Comparison of ENCODE assay signal across 20 mouse cellular contexts in genomic region chr14:37284391-37284790, GRCm38 (mm10).
DNase-seq lines count a peak whose midpoint lies in the region; ATAC-seq and TF ChIP-seq lines count a peak whose summit lies in the region.
"Had no signal": no experiment of that assay in that cellular context is flagged by ENCODE, and none has a peak within 500 bp of the region (broad histone marks: within the 10 kb centered on the region; RNA-seq: fewer than 3 reads in every experiment).

No protein-coding gene starts in this region.

- peak in 1 of 2 experiments; percentile 7 for DNase-seq in heart, adult 2 months
- DNase-seq in heart, postnatal 14 days, result no peak
- DNase-seq in liver, adult 2 months (ENCODE audit: extremely low read depth, low read depth, low spot score), result peak; percentile 12
- DNase-seq in liver, embryonic 11.5 days (ENCODE audit: low spot score), result no peak
- DNase-seq in lung, postnatal 25 days (ENCODE audit: low spot score), result peak; percentile 29
- no peak for DNase-seq in right cerebral cortex, postnatal 4 days
- DNase-seq: B cell, adult 2 months; cerebellum, adult 2 months; cerebellum, postnatal 36 days; thymus, postnatal 14 days had no signal

- H3K4me3 ChIP-seq in heart, adult 2 months, result no peak overlapping the region
- H3K4me3 ChIP-seq in liver, adult 2 months (ENCODE audit: insufficient read depth, low read depth, low read length), result no peak overlapping the region
- no peak overlapping the region for H3K4me3 ChIP-seq in liver, embryonic 11.5 days (ENCODE audit: low read depth, low read length)
- H3K4me3 ChIP-seq in kidney, embryonic 16.5 days (ENCODE audit: low read length), result no peak overlapping the region
- no peak overlapping the region for H3K4me3 ChIP-seq in intestine, embryonic 15.5 days (replicated peaks)
- H3K4me3 ChIP-seq: embryonic facial prominence, embryonic 12.5 days; erythroblast, embryonic 14.5 days; forebrain, embryonic 15.5 days; hindbrain, embryonic 13.5 days; limb, embryonic 13.5 days; liver, embryonic 15.5 days; midbrain, embryonic 13.5 days; neural tube, embryonic 13.5 days had no signal

- H3K27ac ChIP-seq in heart, adult 2 months, result peak overlapping the region; percentile 60
- peak overlapping the region; percentile 35; the same call in 1 of the 2 replicates for H3K27ac ChIP-seq in liver, adult 2 months (replicated peaks; ENCODE audit: insufficient read depth, low read depth, low read length)
- H3K27ac ChIP-seq in liver, embryonic 11.5 days (ENCODE audit: low read depth, low read length), result no peak overlapping the region
- H3K27ac ChIP-seq in kidney, embryonic 16.5 days (ENCODE audit: low read length), result no peak overlapping the region
- no peak overlapping the region for H3K27ac ChIP-seq in intestine, embryonic 15.5 days
- H3K27ac ChIP-seq: embryonic facial prominence, embryonic 12.5 days; forebrain, embryonic 15.5 days; hindbrain, embryonic 13.5 days; limb, embryonic 13.5 days; liver, embryonic 15.5 days; midbrain, embryonic 13.5 days; neural tube, embryonic 13.5 days had no signal

- no peak for TF ChIP-seq POLR2A in heart, adult 2 months (IDR thresholded peaks at IDR 0.05; ENCODE audit: insufficient read depth, low read depth, low read length)
- TF ChIP-seq POLR2A in liver, adult 2 months (IDR thresholded peaks at IDR 0.05; ENCODE audit: extremely low read depth, insufficient read depth, low read length), result no peak

- no peak overlapping the region for H3K4me2 ChIP-seq in liver, embryonic 11.5 days
- H3K4me2 ChIP-seq in kidney, embryonic 16.5 days (replicated peaks; ENCODE audit: low read depth, low read length), result no peak overlapping the region
- H3K4me2 ChIP-seq in intestine, embryonic 15.5 days (replicated peaks), result no peak overlapping the region
- H3K4me2 ChIP-seq: embryonic facial prominence, embryonic 12.5 days; forebrain, embryonic 15.5 days; hindbrain, embryonic 13.5 days; limb, embryonic 13.5 days; liver, embryonic 15.5 days; midbrain, embryonic 13.5 days; neural tube, embryonic 13.5 days had no signal

- TF ChIP-seq CTCF in heart, adult 2 months (IDR thresholded peaks at IDR 0.05), result no peak
- no peak for TF ChIP-seq CTCF in liver, adult 2 months (IDR thresholded peaks at IDR 0.05; ENCODE audit: low read depth, low read length)

- no peak overlapping the region for H3K9ac ChIP-seq in heart, adult 2 months (ENCODE audit: low read depth, low read length)
- H3K9ac ChIP-seq in liver, adult 2 months (ENCODE audit: low read depth, low read length), result no peak overlapping the region
- H3K9ac ChIP-seq in liver, embryonic 11.5 days (ENCODE audit: low read depth, low read length), result no peak overlapping the region
- no peak overlapping the region for H3K9ac ChIP-seq in kidney, embryonic 16.5 days (replicated peaks; ENCODE audit: low read length)
- no peak overlapping the region for H3K9ac ChIP-seq in intestine, embryonic 15.5 days
- H3K9ac ChIP-seq: embryonic facial prominence, embryonic 12.5 days; forebrain, embryonic 15.5 days; hindbrain, embryonic 13.5 days; limb, embryonic 13.5 days; liver, embryonic 15.5 days; midbrain, embryonic 13.5 days; neural tube, embryonic 13.5 days had no signal

- H3K36me3 ChIP-seq in heart, adult 2 months (ENCODE audit: control insufficient read depth, insufficient read depth, low read length), result peaks cover 2% of the 10 kb centered on the region
- H3K36me3 ChIP-seq in liver, adult 2 months (ENCODE audit: control insufficient read depth, insufficient read depth, low read length), result no peaks in the 10 kb centered on the region
- no peaks in the 10 kb centered on the region for H3K36me3 ChIP-seq in liver, embryonic 11.5 days (ENCODE audit: control insufficient read depth, insufficient read depth, low read length)
- H3K36me3 ChIP-seq in kidney, embryonic 16.5 days (ENCODE audit: insufficient read depth, low read length), result no peaks in the 10 kb centered on the region
- H3K36me3 ChIP-seq in intestine, embryonic 15.5 days, result no peaks in the 10 kb centered on the region
- H3K36me3 ChIP-seq: embryonic facial prominence, embryonic 12.5 days; forebrain, embryonic 15.5 days; hindbrain, embryonic 13.5 days; limb, embryonic 13.5 days; liver, embryonic 15.5 days; midbrain, embryonic 13.5 days; neural tube, embryonic 13.5 days had no signal

- H3K79me2 ChIP-seq in heart, adult 2 months (replicated peaks; ENCODE audit: control insufficient read depth, insufficient read depth, low read length), result no peaks in the 10 kb centered on the region
- H3K79me2 ChIP-seq in liver, adult 2 months (ENCODE audit: control insufficient read depth, insufficient read depth, low read length), result no peaks in the 10 kb centered on the region

- H3K9me3 ChIP-seq in liver, embryonic 11.5 days (ENCODE audit: control insufficient read depth, low read length), result no peaks in the 10 kb centered on the region
- no peaks in the 10 kb centered on the region for H3K9me3 ChIP-seq in kidney, embryonic 16.5 days (ENCODE audit: low read length)
- H3K9me3 ChIP-seq in intestine, embryonic 15.5 days, result no peaks in the 10 kb centered on the region
- H3K9me3 ChIP-seq: embryonic facial prominence, embryonic 12.5 days; forebrain, embryonic 15.5 days; hindbrain, embryonic 13.5 days; limb, embryonic 13.5 days; liver, embryonic 15.5 days; midbrain, embryonic 13.5 days; neural tube, embryonic 13.5 days had no signal

- no peaks in the 10 kb centered on the region for H3K27me3 ChIP-seq in heart, adult 2 months (ENCODE audit: control insufficient read depth, insufficient read depth, low read length)
- H3K27me3 ChIP-seq in liver, adult 2 months (ENCODE audit: control insufficient read depth, insufficient read depth, low read length), result no peaks in the 10 kb centered on the region
- H3K27me3 ChIP-seq in liver, embryonic 11.5 days (replicated peaks; ENCODE audit: control insufficient read depth, insufficient read depth, low read length), result no peaks in the 10 kb centered on the region
- H3K27me3 ChIP-seq in kidney, embryonic 16.5 days (ENCODE audit: insufficient read depth, low read length), result no peaks in the 10 kb centered on the region
- H3K27me3 ChIP-seq in intestine, embryonic 15.5 days (replicated peaks), result no peaks in the 10 kb centered on the region
- H3K27me3 ChIP-seq: embryonic facial prominence, embryonic 12.5 days; forebrain, embryonic 15.5 days; hindbrain, embryonic 13.5 days; limb, embryonic 13.5 days; liver, embryonic 15.5 days; midbrain, embryonic 13.5 days; neural tube, embryonic 13.5 days had no signal

- ATAC-seq in liver, embryonic 11.5 days (replicated peaks; ENCODE audit: low FRiP score), result no peak
- ATAC-seq in kidney, embryonic 16.5 days (ENCODE audit: low FRiP score, low TSS enrichment), result peak; percentile 46; the same call in 1 of the 2 replicates
- ATAC-seq in intestine, embryonic 15.5 days, result no peak
- ATAC-seq: forebrain, embryonic 15.5 days; midbrain, embryonic 13.5 days had no signal

- intact Hi-C loops in heart, adult 2 months (cut with DNase I), result no loop called here
- intact Hi-C loops in heart, postnatal 14 days (cut with DNase I), result no loop called here

- no peak for TF ChIP-seq EP300 in heart, adult 2 months (IDR thresholded peaks at IDR 0.05; ENCODE audit: insufficient read depth, low read depth, low read length)

- 34% methylated on average over 5 of the region's 5 CpGs for WGBS in heart, adult 2 months
- 41% methylated on average over 5 of the region's 5 CpGs for WGBS in liver, adult 2 months
- WGBS in liver, embryonic 11.5 days, result 54% methylated on average over 5 of the region's 5 CpGs
- 23% methylated on average over 5 of the region's 5 CpGs for WGBS in kidney, embryonic 16.5 days
- WGBS in intestine, embryonic 15.5 days, result 13% methylated on average over 5 of the region's 5 CpGs

- H3K4me1 ChIP-seq in heart, adult 2 months (ENCODE audit: control insufficient read depth, insufficient read depth, low read length), result peaks cover 6% of the 10 kb centered on the region
- no peaks in the 10 kb centered on the region for H3K4me1 ChIP-seq in liver, adult 2 months (ENCODE audit: control insufficient read depth, insufficient read depth, low read length)
- H3K4me1 ChIP-seq in liver, embryonic 11.5 days (replicated peaks; ENCODE audit: control insufficient read depth, insufficient read depth, low read length), result no peaks in the 10 kb centered on the region
- H3K4me1 ChIP-seq in kidney, embryonic 16.5 days (ENCODE audit: insufficient read depth, low read length), result no peaks in the 10 kb centered on the region
- no peaks in the 10 kb centered on the region for H3K4me1 ChIP-seq in intestine, embryonic 15.5 days (replicated peaks)
- H3K4me1 ChIP-seq: embryonic facial prominence, embryonic 12.5 days; forebrain, embryonic 15.5 days; hindbrain, embryonic 13.5 days; limb, embryonic 13.5 days; liver, embryonic 15.5 days; neural tube, embryonic 13.5 days had no signal

Comparison
In these comparisons a context has a peak if more than half of its experiments do, and no peak if none do; other contexts are left out.
1. DNase-seq: peak in liver, adult 2 months (single experiment) and lung, postnatal 25 days (single experiment); none in heart, postnatal 14 days (0 of 2), liver, embryonic 11.5 days (single experiment) and right cerebral cortex, postnatal 4 days (single experiment).
2. H3K27ac ChIP-seq: peak in heart, adult 2 months (single experiment) and liver, adult 2 months (single experiment); none in liver, embryonic 11.5 days (single experiment), kidney, embryonic 16.5 days (single experiment) and intestine, embryonic 15.5 days (single experiment).